Mouse (Mus musculus) spleen, adult 2 months (tissue): ENCODE results near the gene Tns1. TPM values are rescaled to one million over a fixed set of nuclear protein-coding genes. Genes with fewer than 3 reads are reported as not detected.

ENCODE experiments used
- DNase-seq, 2 experiments: peaks; one replicate each; pipeline versions ENCODE4 v3.0.0 to v3.0.0-alpha.2; 2012 to 2021; ENCODE audit warnings: low spot score in 2 of 2, low read depth in 1 of 2
- H3K27ac ChIP-seq: fragments of 200-500 bp; 2 replicates; pipeline ENCODE4 v1.5.1; 2012; ENCODE audit warnings: low read length, inconsistent platforms; ENCODE audit not compliant: insufficient read depth
- H3K27me3 ChIP-seq: fragments of 200-500 bp; 2 replicates; pipeline ENCODE4 v1.6.1; 2012; ENCODE audit warnings: mild to moderate bottlenecking, moderate library complexity, low read length, inconsistent platforms; ENCODE audit not compliant: control insufficient read depth, insufficient read depth
- H3K36me3 ChIP-seq: fragments of 200-500 bp; 2 replicates; pipeline ENCODE4 v1.6.1; 2012; ENCODE audit warnings: mild to moderate bottlenecking, low read length, inconsistent platforms; ENCODE audit not compliant: control insufficient read depth, insufficient read depth
- H3K4me1 ChIP-seq: fragments of 200-500 bp; 2 replicates; pipeline ENCODE4 v1.6.1; 2011; ENCODE audit warnings: inconsistent platforms; ENCODE audit not compliant: control insufficient read depth, insufficient read depth, insufficient read length
- H3K4me3 ChIP-seq: fragments of 200-500 bp; 2 replicates; pipeline ENCODE4 v1.5.1; 2011; ENCODE audit warnings: mild to moderate bottlenecking, inconsistent platforms; ENCODE audit not compliant: insufficient read depth, insufficient read length; ENCODE audit errors: extremely low read depth
- CTCF ChIP-seq: fragments of 200-500 bp; IDR thresholded peaks from 2 replicates; pipeline ENCODE4 v1.5.1; 2011; ENCODE audit warnings: mild to moderate bottlenecking, inconsistent platforms; ENCODE audit not compliant: insufficient read depth, insufficient read length, insufficient replicate concordance; ENCODE audit errors: extremely low read depth
- POLR2A ChIP-seq: fragments of 200-500 bp; IDR thresholded peaks from 2 replicates; pipeline ENCODE4 v1.6.1; 2011; ENCODE audit warnings: low read depth, low read length, inconsistent platforms
- WGBS: fragments of 180-500 bp; shearing (Covaris S2); methylation state at CpG from one replicate; pipeline ENCODE4 v1.1.7; 2018; 5-methylcytosine and 5-hydroxymethylcytosine counted together
- polyA plus RNA-seq: library from polyadenylated mRNA; depleted of rRNA; stranded (reverse); fragments of >200 nt; gene quantifications from 2 replicates; pipeline ENCODE4 v1.2.3, GENCODE M21; 2012

Tns1 gene
- polyA plus RNA-seq, 1 experiment, result 80.4 TPM

- Histone ChIP-seq H3K27me3 (no peaks in the 10 kb centered on the region), H3K4me3 (no peak overlapping the region), H3K27ac (no peak overlapping the region), H3K36me3 (no peaks in the 10 kb centered on the region), H3K4me1 (no peaks in the 10 kb centered on the region)
- DNase-seq, result no peak
- WGBS, result 89% methylated on average over 5 of the region's 5 CpGs
- no peak for TF ChIP-seq CTCF
- TF ChIP-seq POLR2A, result no peak
These were observed 162.2 kb downstream of the Tns1 start for GRCm38 (mm10) chr1:73962049-73962448.

GRCm38 (mm10) chr1:73959758-73960157 lies 164.5 kb downstream of the Tns1 start:
- no peaks in the 10 kb centered on the region for H3K27me3 ChIP-seq
- H3K4me1 ChIP-seq, result no peaks in the 10 kb centered on the region
- no peaks in the 10 kb centered on the region for H3K36me3 ChIP-seq
- no peak for TF ChIP-seq POLR2A
- TF ChIP-seq CTCF, result no peak
- H3K27ac ChIP-seq, result no peak overlapping the region
- WGBS, result 94% methylated on average over 10 of the region's 10 CpGs
- no peak for DNase-seq
- no peak overlapping the region for H3K4me3 ChIP-seq

GRCm38 (mm10) chr1:73959344-73959743 lies 164.9 kb downstream of the Tns1 start:
- no peak for DNase-seq
- Histone ChIP-seq H3K4me1 (no peaks in the 10 kb centered on the region), H3K36me3 (no peaks in the 10 kb centered on the region), H3K4me3 (no peak overlapping the region), H3K27ac (no peak overlapping the region), H3K27me3 (no peaks in the 10 kb centered on the region)
- TF ChIP-seq CTCF, result no peak
- no peak for TF ChIP-seq POLR2A
- 88% methylated on average over 6 of the region's 6 CpGs for WGBS

GRCm38 (mm10) chr1:73958210-73958983 lies 165.9 kb downstream of the Tns1 start:
- Histone ChIP-seq H3K27me3 (no peaks in the 10 kb centered on the region), H3K36me3 (no peaks in the 10 kb centered on the region), H3K4me3 (no peak overlapping the region), H3K27ac (no peak overlapping the region), H3K4me1 (no peaks in the 10 kb centered on the region)
- no peak for TF ChIP-seq CTCF
- no peak for TF ChIP-seq POLR2A
- DNase-seq, result no peak
- 85% methylated on average over 9 of the region's 9 CpGs for WGBS

GRCm38 (mm10) chr1:73957428-73957827 lies 166.8 kb downstream of the Tns1 start:
- H3K27ac ChIP-seq, result no peak overlapping the region
- DNase-seq, result no peak
- no peaks in the 10 kb centered on the region for H3K4me1 ChIP-seq
- H3K27me3 ChIP-seq, result no peaks in the 10 kb centered on the region
- 87% methylated on average over 4 of the region's 4 CpGs for WGBS
- no peak overlapping the region for H3K4me3 ChIP-seq
- H3K36me3 ChIP-seq, result no peaks in the 10 kb centered on the region
- TF ChIP-seq CTCF, result no peak
- no peak for TF ChIP-seq POLR2A

- WGBS, result 85% methylated on average over 1 of the region's 1 CpGs
- Histone ChIP-seq H3K36me3 (no peaks in the 10 kb centered on the region), H3K4me1 (no peaks in the 10 kb centered on the region), H3K4me3 (no peak overlapping the region), H3K27me3 (no peaks in the 10 kb centered on the region), H3K27ac (no peak overlapping the region)
- DNase-seq, result no peak
- TF ChIP-seq POLR2A (no peak), CTCF (no peak)
These were observed 167.9 kb downstream of the Tns1 start for GRCm38 (mm10) chr1:73956320-73956719.

GRCm38 (mm10) chr1:73955259-73955842 lies 168.9 kb downstream of the Tns1 start:
- no peak for DNase-seq

More at GRCm38 (mm10) chr1:73955259-73955842, 168.9 kb downstream of the Tns1 start:
- H3K4me1 ChIP-seq, result no peaks in the 10 kb centered on the region
- H3K27ac ChIP-seq, result no peak overlapping the region
- TF ChIP-seq POLR2A (no peak), CTCF (no peak)
- WGBS, result 64% methylated on average over 4 of the region's 4 CpGs
- no peaks in the 10 kb centered on the region for H3K36me3 ChIP-seq
- no peak overlapping the region for H3K4me3 ChIP-seq
- H3K27me3 ChIP-seq, result no peaks in the 10 kb centered on the region
